Mouse (Mus musculus) adrenal gland, postnatal 14 days (tissue): ENCODE results near the gene Rnf11. TPM values are rescaled to one million over a fixed set of nuclear protein-coding genes. Genes with fewer than 3 reads are reported as not detected.

Source experiments
- DNase-seq: peaks from one replicate; pipeline ENCODE4 v3.0.0; 2021; ENCODE audit warnings: mixed read lengths
- total RNA-seq: library from RNA; stranded (reverse); gene quantifications from 2 replicates; pipeline ENCODE4 v1.2.3, GENCODE M21; 2021

The Rnf11 gene
- total RNA-seq, 1 experiment from 2014 or later, result 138 TPM

GRCm38 (mm10) chr4:109444951-109445350 lies 39.6 kb downstream of the Rnf11 start:
- no peak for DNase-seq

- no peak for DNase-seq
Measured at GRCm38 (mm10) chr4:109444471-109444870, 40.1 kb downstream of the Rnf11 start.

- no peak for DNase-seq
Measured at GRCm38 (mm10) chr4:109442649-109443048, 41.9 kb downstream of the Rnf11 start.

- peak; percentile 57 for DNase-seq
Measured at GRCm38 (mm10) chr4:109442126-109442525, 42.4 kb downstream of the Rnf11 start.

GRCm38 (mm10) chr4:109441000-109441399 lies 43.5 kb downstream of the Rnf11 start:
- no peak for DNase-seq

- DNase-seq, result no peak
Measured at GRCm38 (mm10) chr4:109440381-109440780, 44.1 kb downstream of the Rnf11 start.

- DNase-seq, result no peak
Measured at GRCm38 (mm10) chr4:109439825-109440248, 44.7 kb downstream of the Rnf11 start.

GRCm38 (mm10) chr4:109439101-109439500 lies 45.4 kb downstream of the Rnf11 start:
- no peak for DNase-seq

- DNase-seq, result peak; percentile 85
Measured at GRCm38 (mm10) chr4:109437913-109438878, 46.3 kb downstream of the Rnf11 start.

- DNase-seq, result no peak
Measured at GRCm38 (mm10) chr4:109434256-109434655, 50.3 kb downstream of the Rnf11 start.

- DNase-seq, result peak; percentile 79
Measured at GRCm38 (mm10) chr4:109433641-109434040, 50.9 kb downstream of the Rnf11 start.

GRCm38 (mm10) chr4:109432668-109433375 lies 51.7 kb downstream of the Rnf11 start:
- no peak for DNase-seq

- DNase-seq, result peak; percentile 65
Measured at GRCm38 (mm10) chr4:109430854-109431253, 53.7 kb downstream of the Rnf11 start.

GRCm38 (mm10) chr4:109430250-109430649 lies 54.3 kb downstream of the Rnf11 start:
- no peak for DNase-seq

GRCm38 (mm10) chr4:109427058-109427457 lies 57.5 kb downstream of the Rnf11 start:
- no peak for DNase-seq

GRCm38 (mm10) chr4:109423438-109423837 lies 61.1 kb downstream of the Rnf11 start:
- DNase-seq, result no peak

GRCm38 (mm10) chr4:109422436-109422835 lies 62.1 kb downstream of the Rnf11 start:
- DNase-seq, result no peak

GRCm38 (mm10) chr4:109421608-109422007 lies 62.9 kb downstream of the Rnf11 start:
- DNase-seq, result no peak

GRCm38 (mm10) chr4:109420138-109420795 lies 64.3 kb downstream of the Rnf11 start:
- DNase-seq, result peak; percentile 50

GRCm38 (mm10) chr4:109419563-109419962 lies 65.0 kb downstream of the Rnf11 start:
- DNase-seq, result no peak

GRCm38 (mm10) chr4:109419017-109419416 lies 65.5 kb downstream of the Rnf11 start:
- DNase-seq, result no peak

GRCm38 (mm10) chr4:109417998-109418397 lies 66.5 kb downstream of the Rnf11 start:
- no peak for DNase-seq

- no peak for DNase-seq
Measured at GRCm38 (mm10) chr4:109412233-109412632, 72.3 kb downstream of the Rnf11 start.
